Mouse (Mus musculus): ENCODE data around the gene Slc25a44.

The Slc25a44 gene

GRCm38 (mm10) chr3:88424605-88425329 is at the start of gene Slc25a44:
TSS of gene Slc25a44 (minus strand) at chr3:88425139.
- H3K4me3 ChIP-seq (replicated peaks; ENCODE audit: low read length), result peak within 1 kb of the TSS; percentile 89
- H3K36me3 ChIP-seq (ENCODE audit: insufficient read depth, low read length), result peaks cover 21% of the 10 kb centered on the region
- no peaks in the 10 kb centered on the region for H3K27me3 ChIP-seq (ENCODE audit: insufficient read depth, low read length)
- H3K9me3 ChIP-seq (ENCODE audit: low read length), result no peaks in the 10 kb centered on the region
- H3K4me1 ChIP-seq (replicated peaks; ENCODE audit: low read depth, low read length), result peaks cover 54% of the 10 kb centered on the region
- TF ChIP-seq POU5F1 (IDR thresholded peaks at IDR 0.05; ENCODE audit: borderline replicate concordance, low read length) (no peak), CTCF (conservative IDR thresholded peaks at IDR 0.05; ENCODE audit: low read length) (no peak), NANOG (IDR thresholded peaks at IDR 0.05; ENCODE audit: borderline replicate concordance, low read length) (no peak)

DNA sequence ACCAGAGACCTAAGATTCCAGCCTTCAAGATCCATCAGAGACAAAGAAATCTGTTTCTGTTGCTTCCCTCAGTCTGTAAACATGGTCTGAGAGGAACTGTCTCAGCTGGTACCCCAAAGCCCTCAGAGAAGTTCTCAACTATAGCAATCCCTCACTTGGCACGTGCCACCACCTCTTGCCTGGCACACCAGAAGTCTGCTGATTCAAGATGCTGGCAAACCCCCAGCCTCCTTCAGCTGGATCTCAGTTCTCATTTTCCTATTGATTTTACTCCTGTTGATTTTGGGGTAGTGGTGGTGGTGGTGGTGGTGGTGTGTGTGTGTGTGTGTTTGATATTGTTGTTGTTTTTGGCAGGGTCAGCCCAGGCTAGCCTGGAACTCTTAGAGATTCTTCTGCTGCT is 48.6 kb upstream of the Slc25a44 start:
- Histone ChIP-seq H3K9me3 (ENCODE audit: low read length) (peaks cover 8% of the 10 kb centered on the region), H3K36me3 (ENCODE audit: insufficient read depth, low read length) (no peaks in the 10 kb centered on the region), H3K27me3 (ENCODE audit: insufficient read depth, low read length) (peaks cover under 1% of the 10 kb centered on the region; the same call in 1 of the 2 replicates), H3K4me1 (replicated peaks; ENCODE audit: low read depth, low read length) (peaks cover 28% of the 10 kb centered on the region), H3K4me3 (replicated peaks; ENCODE audit: low read length) (no peak overlapping the region)
- TF ChIP-seq POU5F1 (IDR thresholded peaks at IDR 0.05; ENCODE audit: borderline replicate concordance, low read length) (no peak), CTCF (conservative IDR thresholded peaks at IDR 0.05; ENCODE audit: low read length) (no peak), NANOG (IDR thresholded peaks at IDR 0.05; ENCODE audit: borderline replicate concordance, low read length) (no peak)

DNA sequence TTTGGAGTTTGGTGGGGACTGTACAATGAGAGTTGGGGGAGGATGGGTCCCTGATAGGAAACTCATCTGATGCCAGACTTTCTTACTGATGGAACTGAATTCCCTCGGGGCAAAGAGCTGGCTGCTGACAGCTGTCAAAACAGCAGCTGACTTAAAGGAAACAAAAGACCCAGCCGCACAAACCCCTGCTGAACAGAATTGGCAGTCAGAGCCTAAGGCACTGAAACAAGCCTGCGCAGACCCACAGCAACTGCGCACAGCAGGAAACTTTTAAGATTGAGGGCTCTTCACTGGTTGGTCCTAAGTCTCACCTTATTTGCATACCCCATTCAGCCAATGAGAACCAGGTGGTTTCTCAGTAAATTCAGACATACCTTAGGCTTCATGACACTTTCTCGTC is 48.1 kb upstream of the Slc25a44 start:
- no peaks in the 10 kb centered on the region for H3K36me3 ChIP-seq (ENCODE audit: insufficient read depth, low read length)
- H3K9me3 ChIP-seq (ENCODE audit: low read length), result peaks cover 8% of the 10 kb centered on the region
- peaks cover 6% of the 10 kb centered on the region for H3K27me3 ChIP-seq (ENCODE audit: insufficient read depth, low read length)
- no peak overlapping the region for H3K4me3 ChIP-seq (replicated peaks; ENCODE audit: low read length)
- peaks cover 27% of the 10 kb centered on the region for H3K4me1 ChIP-seq (replicated peaks; ENCODE audit: low read depth, low read length)
- TF ChIP-seq POU5F1 (IDR thresholded peaks at IDR 0.05; ENCODE audit: borderline replicate concordance, low read length) (no peak), CTCF (conservative IDR thresholded peaks at IDR 0.05; ENCODE audit: low read length) (no peak), NANOG (IDR thresholded peaks at IDR 0.05; ENCODE audit: borderline replicate concordance, low read length) (no peak)

DNA sequence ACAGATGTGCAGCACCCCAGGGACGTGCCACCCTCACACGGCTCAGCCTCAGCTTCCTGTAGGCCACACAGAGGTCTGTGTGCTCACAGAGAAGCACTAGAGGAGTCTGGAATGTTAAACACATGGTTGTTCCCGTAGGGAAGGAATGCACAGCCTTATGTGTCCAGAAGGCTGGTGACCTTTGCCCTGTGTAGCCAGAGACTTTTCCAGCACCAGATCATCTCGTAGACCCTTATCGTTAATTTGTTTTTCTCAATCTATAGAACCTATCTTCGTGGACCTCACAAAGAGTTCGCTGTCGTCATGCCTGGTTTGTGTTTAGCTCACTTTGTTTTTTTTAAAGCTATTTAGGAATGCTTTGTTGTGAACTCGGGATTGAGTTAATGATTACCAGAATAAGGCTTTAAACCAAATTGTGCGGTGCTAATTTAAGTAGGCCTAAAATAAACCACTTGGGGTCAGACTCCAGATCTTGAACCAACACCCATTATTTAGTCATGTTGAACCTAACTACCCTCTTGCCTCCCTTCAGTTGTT is 46.1 kb upstream of the Slc25a44 start:
- Histone ChIP-seq H3K9me3 (ENCODE audit: low read length) (peaks cover 8% of the 10 kb centered on the region), H3K36me3 (ENCODE audit: insufficient read depth, low read length) (no peaks in the 10 kb centered on the region), H3K27me3 (ENCODE audit: insufficient read depth, low read length) (peaks cover 12% of the 10 kb centered on the region), H3K4me1 (replicated peaks; ENCODE audit: low read depth, low read length) (peaks cover 12% of the 10 kb centered on the region), H3K4me3 (replicated peaks; ENCODE audit: low read length) (no peak overlapping the region)
- TF ChIP-seq POU5F1 (IDR thresholded peaks at IDR 0.05; ENCODE audit: borderline replicate concordance, low read length) (no peak), CTCF (conservative IDR thresholded peaks at IDR 0.05; ENCODE audit: low read length) (no peak), NANOG (IDR thresholded peaks at IDR 0.05; ENCODE audit: borderline replicate concordance, low read length) (no peak)

- Histone ChIP-seq H3K4me1 (replicated peaks; ENCODE audit: low read depth, low read length) (peaks cover 15% of the 10 kb centered on the region), H3K36me3 (ENCODE audit: insufficient read depth, low read length) (no peaks in the 10 kb centered on the region), H3K4me3 (replicated peaks; ENCODE audit: low read length) (no peak overlapping the region), H3K9me3 (ENCODE audit: low read length) (peaks cover 8% of the 10 kb centered on the region), H3K27me3 (ENCODE audit: insufficient read depth, low read length) (peaks cover 12% of the 10 kb centered on the region)
- no peak for TF ChIP-seq POU5F1 (IDR thresholded peaks at IDR 0.05; ENCODE audit: borderline replicate concordance, low read length)
- TF ChIP-seq NANOG (IDR thresholded peaks at IDR 0.05; ENCODE audit: borderline replicate concordance, low read length), result no peak
- TF ChIP-seq CTCF (conservative IDR thresholded peaks at IDR 0.05; ENCODE audit: low read length), result no peak
Observed at GRCm38 (mm10) chr3:88469466-88469865, 44.5 kb upstream of the Slc25a44 start.

DNA sequence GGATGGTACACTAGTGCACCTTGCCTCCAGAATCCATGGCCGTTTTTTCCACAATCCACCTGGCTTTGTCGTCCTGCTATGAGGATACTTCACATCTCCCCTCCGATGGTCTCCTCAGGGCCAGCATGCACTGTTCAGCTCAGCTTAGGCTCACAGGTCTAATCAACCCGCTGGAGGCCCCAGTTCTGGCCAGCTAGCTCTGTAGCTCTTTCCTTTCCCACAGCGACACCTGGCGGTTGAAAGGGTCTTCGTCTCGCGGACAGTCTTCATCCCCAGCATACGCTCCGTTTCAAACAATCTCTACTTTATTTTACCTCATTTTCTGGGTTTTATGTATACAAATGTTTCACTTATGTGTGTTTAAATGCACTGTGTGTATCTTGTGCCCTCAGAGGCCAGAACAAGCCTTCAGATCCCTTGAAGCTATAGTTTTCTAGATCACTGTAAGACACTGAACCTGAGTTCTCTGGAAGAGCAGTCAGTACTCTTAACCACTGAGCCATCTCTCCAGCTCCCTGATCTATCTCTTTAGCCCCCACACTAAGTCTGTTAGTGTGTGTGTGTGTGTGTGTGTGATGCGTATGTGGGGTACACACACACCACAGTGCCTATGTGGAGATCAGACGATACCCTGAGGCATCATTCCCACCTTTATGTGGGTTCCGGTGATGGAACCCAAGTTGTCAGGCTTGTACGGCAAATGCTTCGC is 42.3 kb upstream of the Slc25a44 start:
- peak; percentile 75 for TF ChIP-seq CTCF (conservative IDR thresholded peaks at IDR 0.05; ENCODE audit: low read length)
- TF ChIP-seq NANOG (IDR thresholded peaks at IDR 0.05; ENCODE audit: borderline replicate concordance, low read length), result no peak
- no peak for TF ChIP-seq POU5F1 (IDR thresholded peaks at IDR 0.05; ENCODE audit: borderline replicate concordance, low read length)
- Histone ChIP-seq H3K4me3 (replicated peaks; ENCODE audit: low read length) (no peak overlapping the region), H3K4me1 (replicated peaks; ENCODE audit: low read depth, low read length) (peaks cover 8% of the 10 kb centered on the region), H3K9me3 (ENCODE audit: low read length) (peaks cover 8% of the 10 kb centered on the region), H3K36me3 (ENCODE audit: insufficient read depth, low read length) (no peaks in the 10 kb centered on the region), H3K27me3 (ENCODE audit: insufficient read depth, low read length) (peaks cover 14% of the 10 kb centered on the region)

- H3K4me3 ChIP-seq (replicated peaks; ENCODE audit: low read length), result no peak overlapping the region
- H3K4me1 ChIP-seq (replicated peaks; ENCODE audit: low read depth, low read length), result peaks cover 14% of the 10 kb centered on the region
- H3K9me3 ChIP-seq (ENCODE audit: low read length), result peaks cover 7% of the 10 kb centered on the region
- TF ChIP-seq NANOG (IDR thresholded peaks at IDR 0.05; ENCODE audit: borderline replicate concordance, low read length), result no peak
- TF ChIP-seq CTCF (conservative IDR thresholded peaks at IDR 0.05; ENCODE audit: low read length), result no peak
- no peak for TF ChIP-seq POU5F1 (IDR thresholded peaks at IDR 0.05; ENCODE audit: borderline replicate concordance, low read length)
- H3K27me3 ChIP-seq (ENCODE audit: insufficient read depth, low read length), result peaks cover 31% of the 10 kb centered on the region
- no peaks in the 10 kb centered on the region for H3K36me3 ChIP-seq (ENCODE audit: insufficient read depth, low read length)
Observed at GRCm38 (mm10) chr3:88465127-88465526, 40.2 kb upstream of the Slc25a44 start.

DNA sequence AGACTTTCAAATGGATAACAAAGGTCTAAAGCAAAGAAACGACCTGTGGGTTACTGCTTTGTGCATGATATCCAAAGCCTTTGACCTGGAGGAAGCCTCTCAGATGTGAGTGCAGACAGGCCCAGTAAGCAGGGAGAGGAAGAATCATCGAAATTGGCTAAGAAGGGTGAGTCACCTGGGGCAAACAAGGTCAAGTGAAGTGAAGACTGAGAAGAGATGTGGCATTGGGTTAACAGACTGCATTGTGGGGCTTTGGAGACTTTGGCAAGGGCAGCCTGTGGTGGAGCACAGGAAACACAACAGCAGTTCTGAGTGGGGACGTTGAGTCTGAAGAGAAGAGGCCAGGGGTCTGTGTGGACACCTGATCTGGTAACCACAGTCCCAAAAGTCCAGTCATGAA is 39.5 kb upstream of the Slc25a44 start:
- H3K4me3 ChIP-seq (replicated peaks; ENCODE audit: low read length), result no peak overlapping the region
- 0 out of 2 replicates have a peak, but pooled peaks cover under 1% of the 10 kb centered on the region for H3K9me3 ChIP-seq (ENCODE audit: low read length)
- H3K36me3 ChIP-seq (ENCODE audit: insufficient read depth, low read length), result no peaks in the 10 kb centered on the region
- peaks cover 14% of the 10 kb centered on the region for H3K4me1 ChIP-seq (replicated peaks; ENCODE audit: low read depth, low read length)
- H3K27me3 ChIP-seq (ENCODE audit: insufficient read depth, low read length), result peaks cover 37% of the 10 kb centered on the region
- no peak for TF ChIP-seq NANOG (IDR thresholded peaks at IDR 0.05; ENCODE audit: borderline replicate concordance, low read length)
- no peak for TF ChIP-seq CTCF (conservative IDR thresholded peaks at IDR 0.05; ENCODE audit: low read length)
- TF ChIP-seq POU5F1 (IDR thresholded peaks at IDR 0.05; ENCODE audit: borderline replicate concordance, low read length), result no peak

Data from E14TG2a.4 (cell line).